Mouse (Mus musculus) embryo, embryonic 11.5 days (tissue): ENCODE data around the gene Hist1h2be.

Experiments
- DNase-seq: peaks from one replicate; pipeline ENCODE4 v3.0.0-alpha.2; 2012; ENCODE audit warnings: low read depth, low spot score

Gene Hist1h2be

GRCm38 (mm10) chr13:23620733-23621531, at the start of gene Hist1h2be:
Hist1h2be (minus strand) TSS chr13:23621124.
- peak; percentile 77 for DNase-seq

GRCm38 (mm10) chr13:23662536-23662935, 41.6 kb upstream of the Hist1h2be start:
- no peak for DNase-seq

- no peak for DNase-seq
Observed at GRCm38 (mm10) chr13:23659636-23660366, 38.9 kb upstream of the Hist1h2be start.

- DNase-seq: no peak
Observed at GRCm38 (mm10) chr13:23630653-23631052, 9.7 kb upstream of the Hist1h2be start.

- DNase-seq: no peak
Observed at GRCm38 (mm10) chr13:23622861-23623450, 2.0 kb upstream of the Hist1h2be start.

- peak; percentile 89 for DNase-seq
Observed at GRCm38 (mm10) chr13:23622175-23622671, 1.3 kb upstream of the Hist1h2be start, which contains the start of gene Hist1h1e. Hist1h1e (minus strand) TSS chr13:23622558.

GRCm38 (mm10) chr13:23621532-23622174, 729 bp upstream of the Hist1h2be start:
- peak; percentile 58 for DNase-seq

GRCm38 (mm10) chr13:23620056-23620732, 730 bp downstream of the Hist1h2be start:
- DNase-seq: no peak

GRCm38 (mm10) chr13:23611638-23612037, 9.3 kb downstream of the Hist1h2be start:
- no peak for DNase-seq

- no peak for DNase-seq
Observed at GRCm38 (mm10) chr13:23610393-23610792, 10.5 kb downstream of the Hist1h2be start.

GRCm38 (mm10) chr13:23609844-23610243, 11.1 kb downstream of the Hist1h2be start:
- DNase-seq: no peak

- no peak for DNase-seq
Observed at GRCm38 (mm10) chr13:23609209-23609608, 11.7 kb downstream of the Hist1h2be start.

- no peak for DNase-seq
Observed at GRCm38 (mm10) chr13:23605052-23605451, 15.9 kb downstream of the Hist1h2be start.

GRCm38 (mm10) chr13:23604452-23604851, 16.5 kb downstream of the Hist1h2be start:
- no peak for DNase-seq

GRCm38 (mm10) chr13:23603182-23603699, 17.7 kb downstream of the Hist1h2be start:
- no peak for DNase-seq

GRCm38 (mm10) chr13:23597957-23598356, 23.0 kb downstream of the Hist1h2be start:
- no peak for DNase-seq

- no peak for DNase-seq
Observed at GRCm38 (mm10) chr13:23595622-23596372, 25.1 kb downstream of the Hist1h2be start.

GRCm38 (mm10) chr13:23595185-23595584, 25.7 kb downstream of the Hist1h2be start:
- DNase-seq: no peak

GRCm38 (mm10) chr13:23593051-23593770, 27.7 kb downstream of the Hist1h2be start:
- no peak for DNase-seq
